Mouse (Mus musculus): ENCODE data around the gene 1700080E11Rik.

- TF ChIP-seq POLR2A (IDR thresholded peaks at IDR 0.05; ENCODE audit: low read depth, low read length) = no peak
- no peak for TF ChIP-seq CTCF (conservative IDR thresholded peaks at IDR 0.05; ENCODE audit: insufficient read depth, insufficient read length, low read depth, low read length)
Observed at GRCm38 (mm10) chr9:105134536-105134935, 10.4 kb downstream of the 1700080E11Rik start.

Data from kidney, adult 2 months (tissue).